Mouse (Mus musculus) embryonic facial prominence, embryonic 10.5 days (tissue): Measurements from ENCODE around the gene Cacna1d. TPM values are rescaled to one million over a fixed set of nuclear protein-coding genes. Genes with fewer than 3 reads are reported as not detected.

Experiments used
- DNase-seq: peaks from one replicate; pipeline ENCODE4 v3.0.0-alpha.2; 2017; ENCODE audit warnings: low spot score
- H3K27ac ChIP-seq: fragments of 300-500 bp; sonication (generic); replicated peaks from 2 replicates; pipeline ENCODE4 v1.5.1; 2016; ENCODE audit warnings: mild to moderate bottlenecking
- H3K27me3 ChIP-seq: fragments of 300-500 bp; sonication (generic); replicated peaks from 2 replicates; pipeline ENCODE4 v1.6.1; 2016; ENCODE audit warnings: low read depth, mild to moderate bottlenecking; ENCODE audit not compliant: poor library complexity, severe bottlenecking
- H3K36me3 ChIP-seq: fragments of 300-500 bp; sonication (generic); replicated peaks from 2 replicates; pipeline ENCODE4 v1.6.1; 2016; ENCODE audit warnings: mild to moderate bottlenecking, moderate library complexity
- H3K4me1 ChIP-seq: fragments of 300-500 bp; sonication (generic); 2 replicates; pipeline ENCODE4 v1.6.1; 2016
- H3K4me3 ChIP-seq: fragments of 300-500 bp; sonication (generic); 2 replicates; pipeline ENCODE4 v1.5.1; 2016; ENCODE audit warnings: mild to moderate bottlenecking, moderate library complexity
- H3K9me3 ChIP-seq: fragments of 300-500 bp; sonication (generic); 2 replicates; pipeline ENCODE4 v1.6.1; 2016; ENCODE audit warnings: mild to moderate bottlenecking
- WGBS: fragments of 180-500 bp; shearing (Covaris S2); methylation state at CpG from one replicate; pipeline ENCODE4 v1.1.7; 2016; 5-methylcytosine and 5-hydroxymethylcytosine counted together
- polyA plus RNA-seq: library from polyadenylated mRNA; unstranded; fragments of >200 nt; fragmentation: Nextera tagmentation; extraction: Ambion mirVana; gene quantifications from 2 replicates; pipeline ENCODE4 v1.2.1, GENCODE M21; 2016

Gene Cacna1d
- polyA plus RNA-seq, 1 experiment from 2014 or later, result 2.1 TPM

GRCm38 (mm10) chr14:30019792-30020575 lies 471.3 kb downstream of the Cacna1d start:
- 51% methylated on average over 9 of the region's 9 CpGs for WGBS

DNA sequence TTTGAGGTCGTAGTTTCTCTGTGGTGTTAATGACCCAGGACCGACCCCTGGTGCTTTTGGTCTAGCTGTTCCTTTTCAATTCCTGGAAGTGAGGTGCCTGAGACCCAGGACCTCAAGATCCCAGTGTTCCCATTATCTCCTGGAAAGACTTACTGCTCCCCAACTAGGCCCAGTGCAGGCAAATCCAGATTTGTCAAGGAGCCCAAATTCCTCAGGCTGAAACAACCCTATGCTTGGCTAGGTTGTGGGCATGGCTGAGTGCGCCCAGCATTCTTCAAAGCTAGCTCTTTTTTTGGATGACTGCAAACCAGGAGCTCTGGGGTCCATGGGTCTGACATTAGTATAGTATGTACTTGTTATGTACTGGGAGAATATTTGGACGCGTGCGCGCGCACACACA lies 471.9 kb downstream of the Cacna1d start:
- Histone ChIP-seq H3K36me3 (no peaks in the 10 kb centered on the region), H3K27ac (no peak overlapping the region), H3K27me3 (no peaks in the 10 kb centered on the region), H3K4me3 (no peak overlapping the region), H3K4me1 (0 out of 2 replicates have a peak, but pooled peaks cover 4% of the 10 kb centered on the region), H3K9me3 (no peaks in the 10 kb centered on the region)
- 93% methylated on average over 8 of the region's 8 CpGs for WGBS
- DNase-seq, result no peak

More at GRCm38 (mm10) chr14:30019792-30020575, 471.3 kb downstream of the Cacna1d start:
- Histone ChIP-seq H3K36me3 (no peaks in the 10 kb centered on the region), H3K27me3 (no peaks in the 10 kb centered on the region), H3K9me3 (no peaks in the 10 kb centered on the region), H3K4me3 (no peak overlapping the region), H3K27ac (no peak overlapping the region; the same call in 1 of the 2 replicates), H3K4me1 (0 out of 2 replicates have a peak, but pooled peaks cover under 1% of the 10 kb centered on the region)
- no peak for DNase-seq

GRCm38 (mm10) chr14:30018846-30019245 lies 472.4 kb downstream of the Cacna1d start:
- no peak overlapping the region for H3K4me3 ChIP-seq
- no peaks in the 10 kb centered on the region for H3K36me3 ChIP-seq
- no peaks in the 10 kb centered on the region for H3K27me3 ChIP-seq
- DNase-seq, result no peak
- WGBS, result 88% methylated on average over 6 of the region's 6 CpGs
- H3K27ac ChIP-seq, result no peak overlapping the region
- H3K9me3 ChIP-seq, result no peaks in the 10 kb centered on the region
- H3K4me1 ChIP-seq, result 0 out of 2 replicates have a peak, but pooled peaks cover 4% of the 10 kb centered on the region

DNA sequence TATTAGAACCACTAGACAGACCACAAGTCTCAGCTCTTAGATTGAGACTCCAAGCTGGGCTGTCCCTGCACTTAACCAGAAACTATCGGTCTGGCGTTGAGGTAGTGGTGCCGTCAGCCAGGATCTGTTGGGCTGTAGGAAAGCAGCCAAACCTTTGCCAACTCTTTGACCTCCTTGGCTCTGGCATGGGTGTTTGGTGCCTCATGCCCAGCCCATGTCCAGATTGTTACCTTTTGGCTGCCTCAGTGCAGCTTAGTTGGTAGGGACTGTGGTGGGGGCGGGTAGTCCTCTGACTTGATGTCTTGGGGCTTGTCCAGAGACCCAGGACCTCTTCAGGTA lies 472.8 kb downstream of the Cacna1d start:
- WGBS, result 95% methylated on average over 4 of the region's 4 CpGs
- no peak for DNase-seq
- H3K36me3 ChIP-seq, result no peaks in the 10 kb centered on the region

DNA sequence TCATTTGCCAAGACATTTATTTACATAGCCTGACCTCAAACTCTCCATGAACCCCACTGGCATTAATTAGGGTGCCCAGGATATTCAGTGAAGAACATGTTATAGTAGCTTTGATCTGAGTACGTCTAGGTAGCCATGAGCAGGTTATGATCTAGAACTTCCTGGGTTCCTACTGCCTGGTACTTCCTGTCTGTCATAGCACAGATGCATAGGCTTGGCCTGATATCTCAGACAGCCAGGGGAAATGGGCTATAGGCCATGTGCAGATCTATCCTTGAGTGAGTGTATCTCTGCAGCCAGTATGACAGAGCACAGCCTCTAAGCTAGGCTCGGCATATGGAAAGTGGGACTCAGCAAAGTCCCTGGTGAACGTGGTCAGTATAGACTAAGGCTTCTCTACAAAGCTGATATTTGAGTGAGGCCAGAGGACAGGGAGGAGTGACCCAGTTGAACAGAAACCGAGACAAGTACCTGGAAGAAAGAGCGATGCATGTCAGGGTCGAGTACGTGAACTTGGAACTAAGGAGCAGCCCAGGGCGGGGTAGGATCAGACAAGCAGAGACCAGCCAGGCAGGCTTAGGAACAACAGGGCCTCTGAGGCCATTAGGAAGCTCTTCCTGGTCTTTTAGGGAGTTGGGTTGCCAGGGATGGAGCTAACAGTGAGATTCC lies 473.3 kb downstream of the Cacna1d start:
- H3K4me1 ChIP-seq, result 0 out of 2 replicates have a peak, but pooled peaks cover 4% of the 10 kb centered on the region
- H3K36me3 ChIP-seq, result no peaks in the 10 kb centered on the region
- no peak overlapping the region for H3K4me3 ChIP-seq
- 88% methylated on average over 8 of the region's 8 CpGs for WGBS
- no peaks in the 10 kb centered on the region for H3K27me3 ChIP-seq
- DNase-seq, result no peak
- no peaks in the 10 kb centered on the region for H3K9me3 ChIP-seq
- no peak overlapping the region for H3K27ac ChIP-seq

More for the DNA sequence above, 472.8 kb downstream of the Cacna1d start:
- Histone ChIP-seq H3K27ac (no peak overlapping the region), H3K4me1 (0 out of 2 replicates have a peak, but pooled peaks cover 4% of the 10 kb centered on the region), H3K4me3 (no peak overlapping the region), H3K9me3 (no peaks in the 10 kb centered on the region), H3K27me3 (no peaks in the 10 kb centered on the region)

GRCm38 (mm10) chr14:30016666-30017065 lies 474.6 kb downstream of the Cacna1d start:
- Histone ChIP-seq H3K27me3 (no peaks in the 10 kb centered on the region), H3K4me3 (no peak overlapping the region), H3K27ac (no peak overlapping the region), H3K36me3 (no peaks in the 10 kb centered on the region), H3K9me3 (no peaks in the 10 kb centered on the region), H3K4me1 (0 out of 2 replicates have a peak, but pooled peaks cover 4% of the 10 kb centered on the region)
- no peak for DNase-seq
- WGBS, result 89% methylated on average over 5 of the region's 5 CpGs

GRCm38 (mm10) chr14:30015008-30015407 lies 476.2 kb downstream of the Cacna1d start:
- Histone ChIP-seq H3K4me1 (peaks cover 12% of the 10 kb centered on the region; the same call in 1 of the 2 replicates), H3K9me3 (no peaks in the 10 kb centered on the region), H3K27me3 (peaks cover 15% of the 10 kb centered on the region), H3K36me3 (no peaks in the 10 kb centered on the region), H3K4me3 (no peak overlapping the region), H3K27ac (0 out of 2 replicates have a peak overlapping the region, but pooled peaks have one; percentile 32)
- no peak for DNase-seq
- WGBS, result 74% methylated on average over 1 of the region's 1 CpGs

- H3K4me3 ChIP-seq, result no peak overlapping the region
- no peak for DNase-seq
- H3K36me3 ChIP-seq, result no peaks in the 10 kb centered on the region
- peaks cover 14% of the 10 kb centered on the region; the same call in 1 of the 2 replicates for H3K4me1 ChIP-seq
- H3K27me3 ChIP-seq, result peaks cover 21% of the 10 kb centered on the region
- H3K27ac ChIP-seq, result no peak overlapping the region
- H3K9me3 ChIP-seq, result no peaks in the 10 kb centered on the region
- whole genome bisulfite sequencing, result 62% methylated on average over 10 of the region's 10 CpGs
These were observed 476.8 kb downstream of the Cacna1d start for GRCm38 (mm10) chr14:30014487-30014886.

GRCm38 (mm10) chr14:30011886-30012560 lies 479.2 kb downstream of the Cacna1d start:
- Histone ChIP-seq H3K9me3 (no peaks in the 10 kb centered on the region), H3K36me3 (no peaks in the 10 kb centered on the region), H3K4me1 (peaks cover 25% of the 10 kb centered on the region), H3K27ac (no peak overlapping the region), H3K27me3 (peaks cover 45% of the 10 kb centered on the region), H3K4me3 (no peak overlapping the region)
- no peak for DNase-seq
- 85% methylated on average over 10 of the region's 10 CpGs for WGBS

GRCm38 (mm10) chr14:30009864-30010560 lies 481.2 kb downstream of the Cacna1d start:
- no peaks in the 10 kb centered on the region for H3K9me3 ChIP-seq
- 75% methylated on average over 10 of the region's 10 CpGs for WGBS
- H3K36me3 ChIP-seq, result no peaks in the 10 kb centered on the region
- peaks cover 25% of the 10 kb centered on the region for H3K4me1 ChIP-seq
- peaks cover 47% of the 10 kb centered on the region for H3K27me3 ChIP-seq
- no peak overlapping the region for H3K27ac ChIP-seq
- no peak for DNase-seq
- H3K4me3 ChIP-seq, result no peak overlapping the region

DNA sequence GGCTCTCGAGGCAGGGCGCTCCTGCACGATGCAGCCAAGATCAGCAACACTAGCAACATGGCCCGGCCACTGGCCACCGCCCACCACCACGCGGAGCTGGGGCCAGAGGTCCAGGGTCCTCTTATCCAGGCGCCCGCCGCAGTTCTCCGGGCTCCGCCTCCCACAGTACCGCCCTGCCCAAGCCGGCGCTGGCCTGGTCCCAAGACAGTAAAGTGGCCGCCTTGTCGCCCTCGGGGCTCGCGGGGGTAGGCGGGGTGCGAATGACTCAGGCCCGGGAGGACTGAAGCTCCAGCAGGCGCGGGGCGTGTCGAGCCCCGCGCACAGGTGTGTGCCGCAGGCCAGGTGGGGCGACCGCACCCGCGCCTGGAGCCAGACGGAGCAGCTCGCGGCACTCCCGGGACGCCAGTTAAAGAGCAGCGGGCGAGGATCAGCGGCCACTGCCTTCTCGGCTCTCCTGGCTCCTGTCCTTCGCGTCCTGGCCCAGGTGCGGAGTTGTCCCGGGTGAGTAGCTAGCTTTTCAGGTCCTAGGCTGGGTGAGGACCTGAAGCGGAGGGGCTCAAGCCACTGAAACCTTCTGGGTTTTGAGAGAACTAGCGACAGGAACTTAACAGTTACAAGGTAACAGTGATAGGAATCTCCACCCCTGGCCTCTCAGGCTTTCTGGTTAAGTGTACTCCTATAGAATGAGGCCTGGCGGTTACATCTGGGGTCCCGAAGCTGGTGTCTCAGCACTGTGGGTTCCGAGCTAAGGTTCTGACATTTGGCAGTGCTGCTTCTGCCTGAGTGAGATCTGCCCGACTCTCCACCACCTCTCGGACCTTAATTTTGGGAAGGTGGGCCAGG lies 482.3 kb downstream of the Cacna1d start, which contains the start of the genes Il17rb and Chdh:
Gene Il17rb (minus strand): TSS at position 164 of the 843 bp plus-strand sequence.
Gene Chdh (plus strand): TSS at position 291 of the 843 bp plus-strand sequence.
- no peaks in the 10 kb centered on the region for H3K36me3 ChIP-seq
- H3K4me1 ChIP-seq, result peaks cover 22% of the 10 kb centered on the region
- 8% methylated on average over 54 of the region's 54 CpGs for WGBS
- peak; percentile 63 for DNase-seq
- peak within 1 kb of the TSS; percentile 64 for H3K4me3 ChIP-seq
- peaks cover 47% of the 10 kb centered on the region for H3K27me3 ChIP-seq
- H3K9me3 ChIP-seq, result no peaks in the 10 kb centered on the region
- peak within 1 kb of the TSS; percentile 57; the same call in 1 of the 2 replicates for H3K27ac ChIP-seq
